Mouse (Mus musculus): Measurements from ENCODE around the gene Tbcb. TPM values are rescaled to one million over a fixed set of nuclear protein-coding genes. Genes with fewer than 3 reads are reported as not detected.

The Tbcb gene
- total RNA-seq, 1 experiment from 2014 or later, result 75.4 TPM

DNA sequence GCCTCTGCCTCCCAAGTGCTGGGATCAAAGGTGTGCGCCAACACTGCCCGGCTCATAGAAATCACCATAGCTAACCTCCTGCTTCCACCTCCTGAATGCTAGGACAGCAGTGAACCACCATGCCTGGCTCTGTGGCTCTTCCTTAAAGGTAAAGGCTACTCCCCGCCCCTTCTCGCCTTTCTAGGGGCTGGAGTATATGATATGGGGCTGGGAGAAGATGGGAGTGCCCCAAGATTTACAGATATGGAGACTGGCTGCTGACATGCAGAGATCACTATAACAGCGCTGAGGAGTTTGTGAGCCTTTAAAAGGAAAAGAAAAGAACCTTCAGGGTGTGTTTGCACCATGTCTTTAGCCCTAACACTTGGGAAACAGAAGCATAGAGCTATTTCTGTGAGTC, 9.9 kb downstream of the Tbcb start:
- DNase-seq, result no peak

- peak; percentile 23 for DNase-seq
These were observed 10.6 kb downstream of the Tbcb start for GRCm38 (mm10) chr7:30221433-30221832.

GRCm38 (mm10) chr7:30220008-30220356, 12.1 kb downstream of the Tbcb start:
- DNase-seq, result no peak

DNA sequence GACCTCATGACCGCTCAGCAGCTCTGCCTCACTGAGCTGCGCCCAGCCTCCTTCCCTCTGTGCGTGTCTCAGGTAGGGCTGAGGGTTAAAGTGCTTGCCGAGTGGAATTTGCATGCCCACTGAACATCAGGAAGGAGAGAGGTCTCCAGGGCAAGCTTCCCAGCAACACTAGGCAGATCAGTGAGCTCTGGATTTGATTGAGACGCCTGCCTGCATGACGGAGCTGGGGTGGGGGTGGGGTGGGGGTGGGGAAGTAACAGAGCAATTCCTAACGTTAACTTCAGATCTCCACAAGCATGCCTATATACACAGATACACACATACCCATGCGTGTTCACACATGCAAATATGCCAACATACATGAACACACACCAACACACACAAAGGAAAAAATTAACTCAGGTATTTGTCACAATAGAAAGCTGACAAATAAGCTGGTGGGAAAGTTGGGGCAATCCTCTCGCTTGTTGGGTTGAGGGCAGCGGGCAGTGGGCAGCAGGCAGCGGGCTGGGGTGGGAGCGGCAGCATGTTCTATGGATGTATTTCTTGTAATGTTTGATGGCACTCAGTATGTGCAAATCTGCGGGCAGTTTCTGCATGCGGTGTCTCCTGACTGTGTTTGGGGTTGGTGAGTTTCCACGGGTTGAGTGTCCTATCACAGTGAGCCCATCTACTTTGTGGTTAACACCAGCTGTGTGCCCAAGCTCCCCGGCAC, 12.6 kb downstream of the Tbcb start:
- peak; percentile 78 for DNase-seq

GRCm38 (mm10) chr7:30217277-30217676, 14.8 kb downstream of the Tbcb start:
- DNase-seq, result no peak

DNA sequence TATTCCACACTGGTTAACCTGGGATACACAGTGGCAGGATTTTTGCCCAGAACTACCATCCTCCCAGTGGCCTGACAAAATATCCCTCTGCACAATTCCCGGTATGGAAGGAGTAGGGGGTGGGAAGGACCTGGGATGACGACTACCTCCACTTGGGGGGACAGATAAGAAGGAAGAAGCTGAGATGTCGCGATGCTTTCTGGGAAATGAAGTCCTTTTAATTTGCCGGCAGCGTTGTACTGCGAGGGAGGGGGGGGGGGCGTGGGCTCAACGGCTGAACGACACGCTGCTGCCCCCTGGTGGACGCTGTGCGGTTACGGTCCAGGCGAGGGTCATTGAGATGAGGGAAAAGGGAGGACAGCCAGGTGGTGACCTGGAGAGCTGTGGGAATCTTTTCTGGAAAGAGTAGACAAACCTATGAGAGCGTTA, 15.3 kb downstream of the Tbcb start:
- peak; percentile 89 for DNase-seq

DNA sequence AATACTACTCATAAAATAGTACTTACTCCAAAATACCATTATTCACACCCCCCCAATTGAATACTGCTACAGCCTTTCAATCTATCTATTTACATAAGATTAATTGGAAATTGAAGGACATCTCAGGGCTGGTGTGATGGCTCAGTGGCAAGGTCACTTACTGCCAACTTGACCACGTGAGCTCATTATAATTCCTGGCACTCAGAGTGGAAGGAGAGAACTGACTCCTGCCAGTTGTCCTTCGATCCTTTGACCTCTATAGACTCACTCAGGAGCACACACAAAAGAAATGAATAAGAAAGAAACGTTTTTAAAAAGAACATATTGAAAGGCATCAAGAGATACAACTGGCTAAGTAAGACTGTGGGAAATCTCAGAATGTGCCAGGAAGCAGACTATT, 16.2 kb downstream of the Tbcb start:
- DNase-seq, result peak; percentile 5

DNA sequence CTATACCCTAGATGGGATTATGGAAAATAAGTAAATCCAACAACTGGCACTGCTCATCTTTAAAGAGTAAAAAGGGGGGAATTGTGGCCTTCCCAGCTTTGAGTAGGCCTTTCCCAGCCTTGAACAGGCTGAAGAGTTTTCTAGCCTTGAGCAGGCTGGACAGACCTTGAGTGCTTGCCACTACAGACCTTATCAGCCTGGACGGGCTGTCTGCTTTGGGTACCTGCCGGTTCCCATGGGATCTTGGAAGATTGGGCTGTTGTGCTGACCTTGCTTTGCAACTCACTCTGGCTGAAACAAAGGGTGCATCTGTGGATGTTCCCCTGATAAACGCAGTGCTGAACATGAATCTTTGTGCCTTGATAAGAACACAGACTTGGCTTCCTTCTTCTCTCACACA, 18.2 kb downstream of the Tbcb start:
- DNase-seq, result peak; percentile 48

- DNase-seq, result peak; percentile 2
These were observed 21.0 kb downstream of the Tbcb start for GRCm38 (mm10) chr7:30211025-30211424.

DNA sequence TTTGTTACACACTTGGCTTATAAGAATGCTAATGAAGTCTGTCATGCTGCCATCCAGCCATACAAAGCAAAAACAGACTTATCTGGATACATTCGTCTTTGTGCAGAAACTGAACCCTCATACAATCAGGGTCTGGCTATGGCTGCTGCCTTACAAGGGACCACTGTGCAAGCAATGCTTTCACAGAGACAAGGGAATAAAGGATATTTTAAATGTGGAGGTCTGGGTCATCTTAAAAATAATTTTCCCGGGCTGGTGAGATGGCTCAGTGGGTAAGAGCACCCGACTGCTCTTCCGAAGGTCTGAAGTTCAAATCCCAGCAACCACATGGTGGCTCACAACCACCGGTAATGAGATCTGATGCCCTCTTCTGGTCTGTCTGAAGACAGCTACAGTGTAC, 25.7 kb downstream of the Tbcb start:
- peak; percentile 1 for DNase-seq

DNA sequence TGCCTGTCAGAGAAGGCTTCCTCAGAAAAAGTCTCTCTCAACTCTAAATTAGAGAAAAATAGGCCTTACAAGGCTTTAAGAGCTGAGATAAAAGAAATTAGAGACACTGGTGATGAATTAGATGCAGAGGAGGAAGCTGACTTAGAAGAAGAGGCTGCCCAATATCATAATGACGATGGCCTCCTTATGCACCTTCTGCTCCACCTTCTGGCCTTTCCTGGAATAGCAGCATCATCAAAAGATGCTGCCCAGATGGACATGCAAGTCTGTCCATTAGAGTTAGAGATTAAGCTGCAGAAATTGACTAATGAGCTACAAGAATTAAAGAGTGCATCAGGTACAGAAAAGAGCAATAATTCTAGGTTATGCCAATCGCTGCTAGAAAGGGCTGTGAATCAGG, 26.7 kb downstream of the Tbcb start:
- DNase-seq, result peak; percentile 79

DNA sequence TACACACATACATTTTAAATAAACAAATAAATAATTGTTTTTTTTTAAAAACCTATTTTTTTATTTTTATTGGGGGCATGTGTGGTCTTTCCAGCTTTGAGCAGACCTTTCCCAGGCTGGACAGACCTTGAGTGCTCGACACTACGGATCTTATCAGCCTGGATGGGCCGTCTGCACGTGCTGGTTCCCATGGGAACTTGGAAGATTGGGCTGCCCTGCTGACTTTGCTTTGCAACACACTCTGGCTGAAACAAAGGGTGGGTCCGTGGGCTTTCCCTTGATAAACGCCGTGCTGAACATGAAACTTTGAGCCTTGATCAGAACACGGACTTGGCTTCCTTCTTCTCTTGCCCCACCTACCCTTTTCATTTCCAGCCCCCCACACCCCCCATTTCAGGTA, 27.7 kb downstream of the Tbcb start:
- peak; percentile 56 for DNase-seq

- peak; percentile 83 for DNase-seq
These were observed 29.0 kb downstream of the Tbcb start for GRCm38 (mm10) chr7:30202895-30203690.

DNA sequence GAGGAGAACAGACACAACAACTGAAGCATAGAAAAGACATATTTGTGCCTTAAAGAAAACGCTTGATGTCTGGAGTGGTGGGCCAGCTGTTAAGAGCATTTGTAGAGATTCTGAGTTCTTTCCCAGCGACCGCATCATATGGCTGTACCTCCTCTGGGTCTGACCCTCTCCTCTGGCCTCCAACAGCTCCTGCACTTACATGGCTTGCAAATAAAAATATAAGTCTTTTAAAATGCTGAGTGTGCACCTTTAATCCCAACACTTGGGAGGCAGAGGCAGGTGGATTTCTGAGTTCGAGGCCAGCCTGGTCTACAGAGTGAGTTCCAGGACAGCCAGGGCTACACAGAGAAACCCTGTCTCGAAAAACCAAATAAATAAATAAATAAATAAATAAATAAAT, 31.4 kb downstream of the Tbcb start:
- DNase-seq, result peak; percentile 1

GRCm38 (mm10) chr7:30200200-30200599, 31.9 kb downstream of the Tbcb start:
- DNase-seq, result peak; percentile 35

GRCm38 (mm10) chr7:30199498-30200139, 32.5 kb downstream of the Tbcb start:
- no peak for DNase-seq

GRCm38 (mm10) chr7:30198481-30198971, 33.5 kb downstream of the Tbcb start, which contains the start of gene Capns1:
TSS of gene Capns1 (minus strand) at chr7:30198811.
- DNase-seq, result peak; percentile 79

DNA sequence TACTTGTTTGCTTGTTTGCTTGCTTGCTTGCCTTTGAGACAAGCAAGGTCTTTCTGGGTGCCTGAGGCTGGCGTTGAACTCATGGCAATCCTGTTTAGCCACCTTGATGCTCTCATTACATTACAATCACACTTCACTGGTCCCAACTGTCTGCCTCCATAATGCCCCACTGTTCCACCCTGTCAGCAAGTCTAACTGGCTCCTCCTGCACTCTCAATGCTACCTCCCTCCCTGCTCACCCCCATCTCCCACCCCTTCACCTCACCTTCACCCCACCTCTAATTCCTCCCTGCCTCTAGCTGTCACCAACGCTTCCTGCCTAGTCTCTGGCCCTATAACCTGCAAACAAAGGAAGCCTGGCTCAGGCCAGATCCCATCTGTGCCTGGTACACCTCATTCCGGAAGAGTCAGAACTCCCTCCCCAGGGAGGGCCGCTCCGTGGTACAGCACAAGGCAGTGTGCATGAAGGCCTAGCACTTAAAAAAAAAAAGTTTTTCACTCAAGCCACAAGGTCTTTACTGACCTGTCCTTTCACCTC, 34.4 kb downstream of the Tbcb start:
- no peak for DNase-seq

DNA sequence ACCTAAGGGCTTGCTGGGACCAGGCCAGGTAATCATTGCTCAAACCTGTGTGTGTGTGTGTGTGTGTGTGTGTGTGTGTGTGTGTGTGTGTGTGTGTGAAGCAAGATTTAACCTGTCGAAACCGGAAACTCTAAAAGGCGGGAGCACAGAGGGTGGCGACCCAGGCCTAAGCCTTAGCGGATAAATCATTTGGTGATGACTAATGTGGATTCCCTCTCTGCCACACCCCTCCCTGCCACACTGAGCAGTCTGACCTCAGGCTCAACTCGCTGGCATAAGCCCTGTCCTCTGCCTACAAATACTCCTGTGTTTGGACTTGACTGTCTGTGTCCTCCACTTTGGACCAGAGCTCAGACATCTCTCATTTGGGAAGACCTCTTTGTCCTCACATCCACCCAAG, 35.9 kb downstream of the Tbcb start:
- peak; percentile 66 for DNase-seq

DNA sequence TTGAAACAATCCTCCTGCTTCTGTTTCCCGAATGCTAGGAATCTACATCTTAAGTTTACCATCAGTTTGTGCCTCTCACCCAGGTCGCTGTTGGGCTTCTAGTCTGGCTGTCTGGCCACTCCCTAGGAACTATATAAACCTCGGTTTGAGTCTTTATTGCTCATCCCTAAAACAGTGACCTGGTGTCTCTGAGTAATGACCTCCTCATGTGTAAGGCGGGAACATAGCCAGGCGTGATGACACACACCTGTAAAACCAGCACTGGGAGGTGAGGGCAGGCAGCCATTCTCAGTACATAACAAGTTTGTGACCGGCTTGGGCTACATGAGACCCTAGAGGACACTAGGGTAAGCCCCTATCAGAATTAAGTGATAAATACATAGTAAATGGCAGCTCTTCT, 36.6 kb downstream of the Tbcb start:
- DNase-seq, result peak; percentile 33

- DNase-seq, result peak; percentile 99
These were observed 37.2 kb downstream of the Tbcb start for GRCm38 (mm10) chr7:30194884-30195283.

DNA sequence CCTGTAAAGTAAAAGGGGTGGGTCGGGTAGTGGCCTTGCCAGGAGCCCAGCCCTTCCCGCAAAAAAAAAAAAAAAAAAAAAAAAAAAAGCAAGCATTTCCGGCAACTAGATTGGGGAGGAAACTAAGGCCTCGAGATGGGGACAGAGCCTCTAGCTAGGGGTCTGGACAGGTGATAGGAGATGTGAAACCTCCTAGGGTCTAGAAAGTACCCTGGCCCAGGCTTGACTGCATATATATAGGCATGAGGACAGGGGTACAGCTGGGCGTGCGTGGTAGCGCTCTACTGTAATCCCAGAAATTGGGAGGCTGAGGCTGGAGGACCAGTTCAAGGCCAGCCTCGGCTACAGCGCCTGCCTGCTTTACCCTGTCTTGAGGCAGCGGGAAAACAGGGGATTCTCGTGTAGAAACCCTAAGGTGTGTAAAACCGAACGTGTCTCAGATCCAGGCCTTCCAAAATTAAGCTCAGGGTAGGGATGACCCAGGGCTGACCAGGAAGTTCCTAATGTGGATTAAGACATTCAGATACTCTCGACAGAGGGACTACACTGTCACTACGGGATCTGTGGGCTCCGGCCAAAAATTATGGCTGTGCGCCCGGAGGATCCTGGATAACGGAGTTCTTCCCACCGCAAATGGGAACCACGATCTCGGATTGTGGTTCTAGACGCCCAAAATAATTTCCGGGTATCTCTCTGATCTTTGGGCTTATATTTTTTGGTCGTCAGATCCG, 37.8 kb downstream of the Tbcb start:
- peak; percentile 74 for DNase-seq

All from adrenal gland, postnatal 14 days (tissue).